Mouse (Mus musculus) limb, embryonic 10.5 days (tissue): ENCODE data around the gene Zfp503. TPM values are rescaled to one million over a fixed set of nuclear protein-coding genes. Genes with fewer than 3 reads are reported as not detected.

Experiments
- DNase-seq: peaks from one replicate; pipeline ENCODE4 v3.0.0-alpha.2; 2017; ENCODE audit warnings: low spot score
- H3K27ac ChIP-seq: fragments of 300-500 bp; sonication (generic); 2 replicates; pipeline ENCODE4 v1.5.1; 2016; ENCODE audit warnings: mild to moderate bottlenecking
- H3K27me3 ChIP-seq: fragments of 300-500 bp; sonication (generic); 2 replicates; pipeline ENCODE4 v1.6.1; 2016; ENCODE audit warnings: low read depth, mild to moderate bottlenecking; ENCODE audit not compliant: poor library complexity, severe bottlenecking
- H3K36me3 ChIP-seq: fragments of 300-500 bp; sonication (generic); 2 replicates; pipeline ENCODE4 v1.6.1; 2016; ENCODE audit warnings: mild to moderate bottlenecking, moderate library complexity
- H3K4me1 ChIP-seq: fragments of 300-500 bp; sonication (generic); 2 replicates; pipeline ENCODE4 v1.6.1; 2016
- H3K4me3 ChIP-seq: fragments of 300-500 bp; sonication (generic); 2 replicates; pipeline ENCODE4 v1.5.1; 2016; ENCODE audit warnings: mild to moderate bottlenecking, moderate library complexity
- H3K9me3 ChIP-seq: fragments of 300-500 bp; sonication (generic); replicated peaks from 2 replicates; pipeline ENCODE4 v1.6.1; 2016; ENCODE audit warnings: mild to moderate bottlenecking
- WGBS: fragments of 180-500 bp; shearing (Covaris S2); methylation state at CpG from one replicate; pipeline ENCODE4 v1.1.7; 2016; 5-methylcytosine and 5-hydroxymethylcytosine counted together
- polyA plus RNA-seq: library from polyadenylated mRNA; unstranded; fragments of >200 nt; fragmentation: Nextera tagmentation; extraction: Ambion mirVana; gene quantifications from 2 replicates; pipeline ENCODE4 v1.2.1, GENCODE M21; 2016

Zfp503 gene
- polyA plus RNA-seq, 1 experiment from 2014 or later, result 22.6 TPM

DNA sequence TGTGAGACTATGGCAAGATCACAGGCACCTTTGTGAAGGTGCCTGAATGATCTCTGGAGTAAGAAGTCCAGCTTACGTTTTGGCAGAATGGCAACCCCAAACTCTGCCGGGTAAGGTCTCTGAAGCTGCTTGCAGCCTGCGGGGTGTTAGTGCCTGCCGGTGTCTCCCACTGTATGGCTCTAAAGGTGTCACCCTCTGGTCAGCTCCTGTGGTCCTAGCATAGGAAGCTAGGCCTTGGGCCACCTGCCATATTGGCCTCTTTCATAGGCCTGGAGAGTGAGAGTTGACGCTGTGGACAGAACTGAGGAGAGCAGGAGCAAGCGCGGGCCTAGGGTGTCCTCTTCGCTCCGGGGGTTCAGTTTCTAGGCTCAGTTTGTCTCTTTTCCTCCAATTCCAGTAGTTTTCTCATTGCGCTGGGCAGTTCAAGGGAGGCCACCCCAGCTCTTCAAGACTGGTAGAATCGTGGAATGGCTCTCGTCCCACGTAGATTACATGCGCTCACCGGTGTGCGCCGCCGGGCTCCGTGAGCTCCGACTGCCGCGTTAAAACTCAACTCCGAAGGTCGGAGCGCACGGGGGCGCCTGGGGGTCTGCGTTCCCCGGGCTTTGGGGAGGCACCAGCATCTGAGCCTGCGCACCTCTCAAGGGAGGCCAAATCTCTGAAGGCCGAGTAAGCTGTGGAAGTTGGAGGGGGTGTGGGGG lies 1.1 kb upstream of the Zfp503 start:
- H3K9me3 ChIP-seq, result no peaks in the 10 kb centered on the region
- under 1% methylated on average over 31 of the region's 31 CpGs for WGBS
- peak overlapping the region; percentile 85 for H3K4me3 ChIP-seq
- peaks cover 8% of the 10 kb centered on the region for H3K36me3 ChIP-seq
- peak overlapping the region; percentile 98 for H3K27ac ChIP-seq
- DNase-seq, result peak; percentile 69
- peaks cover 77% of the 10 kb centered on the region for H3K27me3 ChIP-seq
- H3K4me1 ChIP-seq, result peaks cover 90% of the 10 kb centered on the region

DNA sequence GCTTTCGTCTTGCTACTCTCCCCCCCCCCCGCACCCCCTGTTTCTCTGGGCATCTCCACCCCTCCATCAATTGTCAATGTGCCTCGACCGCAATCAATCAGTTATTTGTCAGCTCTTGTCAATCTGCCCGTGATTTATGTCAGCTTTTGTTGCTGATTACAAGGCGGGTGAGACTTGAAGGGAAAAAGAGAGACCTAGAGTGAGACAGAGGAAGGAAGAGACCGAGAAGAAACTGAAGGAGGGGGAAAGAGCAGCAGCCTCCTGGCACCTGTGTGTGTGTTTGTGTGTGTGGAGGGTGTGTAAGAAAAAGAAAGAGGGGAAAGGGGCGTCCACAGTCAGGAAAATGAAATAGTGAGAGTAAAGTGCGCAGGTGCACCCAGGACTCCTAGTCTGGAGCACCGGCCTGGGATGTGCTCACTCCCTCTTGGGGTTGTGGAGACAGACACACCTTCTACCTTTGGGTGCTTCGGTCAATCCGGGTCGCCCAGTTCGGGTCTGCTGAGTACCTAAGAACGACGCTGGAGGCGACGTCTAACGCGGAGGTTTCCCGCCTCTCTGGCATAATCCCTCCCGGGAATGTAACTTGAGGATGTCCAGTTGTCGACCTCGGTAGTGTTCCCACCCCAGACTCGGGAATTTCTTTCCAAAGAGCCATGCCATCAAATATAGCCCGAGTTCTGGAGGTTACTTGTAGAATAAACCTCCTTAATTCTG lies 667 bp downstream of the Zfp503 start:
- Histone ChIP-seq H3K4me1 (peaks cover 83% of the 10 kb centered on the region), H3K27ac (peak overlapping the region; percentile 98), H3K9me3 (no peaks in the 10 kb centered on the region), H3K27me3 (peaks cover 69% of the 10 kb centered on the region), H3K36me3 (peaks cover 18% of the 10 kb centered on the region), H3K4me3 (peak overlapping the region; percentile 85)
- DNase-seq, result peak; percentile 70
- under 1% methylated on average over 26 of the region's 26 CpGs for WGBS

DNA sequence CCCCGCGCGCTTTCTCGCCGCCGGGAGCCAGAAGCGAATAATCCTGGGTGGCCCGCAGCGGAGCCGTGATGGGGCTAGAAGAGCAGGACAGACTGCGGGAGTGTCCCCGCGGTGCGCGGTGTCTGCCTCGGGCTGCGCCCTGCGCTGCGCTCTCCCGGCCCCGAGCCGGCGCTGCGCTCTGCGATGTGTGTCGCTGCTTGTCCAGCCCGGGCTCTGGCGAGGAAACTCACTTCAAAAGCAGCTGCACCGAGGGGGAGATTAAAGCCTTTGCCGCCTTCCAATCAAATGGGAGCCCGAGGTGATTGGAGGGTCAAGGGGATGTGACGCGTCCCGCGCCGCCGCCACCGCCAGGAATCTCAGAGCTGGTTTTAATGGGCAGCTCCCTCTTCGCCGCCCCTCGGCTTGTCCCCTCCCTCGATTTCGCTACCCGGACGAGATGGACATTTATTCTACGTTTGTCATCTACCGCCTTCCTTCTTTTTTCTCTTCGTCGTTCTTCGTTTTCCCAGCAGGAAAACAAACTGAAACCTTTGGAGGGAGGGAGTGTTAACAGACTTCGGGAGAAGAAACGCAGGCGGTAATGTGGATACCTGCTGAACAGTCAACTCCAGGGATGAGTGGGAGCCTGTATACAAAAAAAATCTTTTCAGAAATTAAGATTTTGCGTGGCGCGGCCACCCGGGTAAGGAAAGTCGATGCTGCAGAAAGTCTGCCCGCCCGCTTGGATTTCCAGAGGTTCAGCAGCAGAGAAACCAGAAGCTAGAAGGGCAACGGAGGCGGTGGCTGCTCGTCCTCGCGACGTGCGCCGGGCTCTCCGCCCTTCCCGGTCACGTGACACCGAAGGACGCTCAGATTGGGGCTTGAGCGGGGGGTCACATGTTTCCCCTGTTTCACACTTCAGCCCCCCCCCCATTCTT lies 1.5 kb downstream of the Zfp503 start:
- no peaks in the 10 kb centered on the region for H3K9me3 ChIP-seq
- peak overlapping the region; percentile 85 for H3K4me3 ChIP-seq
- peaks cover 60% of the 10 kb centered on the region for H3K27me3 ChIP-seq
- H3K4me1 ChIP-seq, result peaks cover 84% of the 10 kb centered on the region
- under 1% methylated on average over 74 of the region's 74 CpGs for WGBS
- H3K36me3 ChIP-seq, result peaks cover 19% of the 10 kb centered on the region
- DNase-seq, result peak; percentile 95
- peak overlapping the region; percentile 98 for H3K27ac ChIP-seq

DNA sequence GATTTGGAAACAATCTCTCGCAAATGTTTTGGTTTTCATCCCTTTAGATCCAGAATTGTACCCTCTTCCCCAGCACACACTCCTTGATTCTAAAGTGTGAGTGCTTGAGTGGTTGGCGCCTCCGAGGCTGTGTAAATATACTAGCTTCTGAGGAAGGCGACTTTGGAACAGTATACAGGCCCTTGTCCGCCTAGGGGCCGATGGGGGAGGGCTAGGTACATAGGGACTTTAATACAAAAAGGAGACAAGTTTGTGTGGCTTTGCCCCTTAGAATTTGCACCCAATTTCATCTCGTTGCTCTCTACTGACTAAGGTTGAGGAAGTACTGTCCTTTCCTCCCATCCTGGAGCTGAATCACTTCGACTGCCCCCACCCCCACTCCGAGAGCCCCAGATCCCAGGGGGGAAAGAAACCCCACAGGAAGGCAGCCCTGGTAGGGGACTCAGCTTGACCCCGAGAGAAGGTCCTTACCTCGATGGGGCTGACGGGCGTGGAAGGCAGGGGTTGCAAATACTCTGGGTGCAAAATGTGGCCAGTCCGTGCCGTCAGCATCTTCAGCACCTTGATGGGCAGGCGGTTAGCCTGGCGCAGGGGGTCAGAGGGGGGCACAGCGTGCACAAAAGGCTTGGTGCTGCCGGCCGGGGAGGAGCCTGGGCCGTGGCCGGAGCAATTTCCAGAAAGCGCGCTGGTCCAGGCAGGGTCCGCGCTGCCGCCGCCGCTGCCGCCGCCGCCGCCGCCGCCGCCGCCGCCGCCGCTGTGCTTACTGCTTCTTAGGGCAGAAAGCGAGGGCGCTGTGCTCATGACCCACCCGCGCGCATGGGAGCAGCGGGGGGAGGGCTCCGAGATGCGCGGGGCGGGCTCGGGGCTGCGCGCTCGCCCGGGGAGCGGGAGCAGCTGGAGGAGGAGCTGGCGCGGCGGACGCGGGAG lies 2.4 kb downstream of the Zfp503 start:
- peaks cover 61% of the 10 kb centered on the region for H3K27me3 ChIP-seq
- H3K36me3 ChIP-seq, result peaks cover 23% of the 10 kb centered on the region
- H3K4me3 ChIP-seq, result peak overlapping the region; percentile 85
- H3K4me1 ChIP-seq, result peaks cover 87% of the 10 kb centered on the region
- no peak for DNase-seq
- WGBS, result under 1% methylated on average over 59 of the region's 61 CpGs
- peak overlapping the region; percentile 98 for H3K27ac ChIP-seq
- H3K9me3 ChIP-seq, result no peaks in the 10 kb centered on the region

DNA sequence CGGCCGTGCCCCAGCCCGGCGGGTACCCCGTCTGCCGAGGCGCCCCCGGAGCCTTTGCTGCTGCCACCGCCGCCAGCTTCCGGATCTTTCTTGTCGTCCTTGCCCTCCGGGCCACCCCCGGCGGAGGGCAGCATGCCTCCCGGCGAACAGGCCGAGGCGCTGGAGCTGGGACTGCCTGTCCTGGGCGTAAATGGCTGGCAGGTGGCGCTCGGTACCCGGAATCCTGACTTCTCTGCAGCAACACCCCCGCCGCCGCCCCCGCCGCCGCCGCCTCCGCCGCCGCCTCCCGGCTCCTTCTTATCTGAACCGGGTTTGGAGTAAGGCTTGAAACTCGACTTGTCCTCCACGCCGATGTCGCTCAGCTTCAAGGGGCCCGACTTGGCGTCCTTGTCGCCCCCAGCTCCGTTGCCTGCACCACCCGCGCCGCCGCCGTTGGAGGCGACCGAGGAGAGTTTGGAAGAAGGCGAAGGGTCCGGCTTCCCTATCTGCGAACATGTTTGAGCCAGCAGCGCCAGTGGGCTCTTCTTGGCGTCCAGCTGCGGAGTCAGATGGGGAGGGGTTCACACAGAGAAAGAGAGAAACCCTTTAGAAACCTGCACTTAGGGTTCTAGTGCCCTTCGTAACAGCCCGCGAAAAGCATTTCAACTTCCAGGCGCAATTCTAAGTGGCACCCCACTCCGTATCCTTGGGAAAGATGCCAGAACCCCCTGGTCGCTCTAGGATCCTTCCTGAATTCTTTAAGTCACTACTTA lies 3.2 kb downstream of the Zfp503 start:
- Histone ChIP-seq H3K9me3 (no peaks in the 10 kb centered on the region), H3K4me3 (peak overlapping the region; percentile 85), H3K4me1 (peaks cover 87% of the 10 kb centered on the region), H3K27ac (peak overlapping the region; percentile 98), H3K27me3 (peaks cover 60% of the 10 kb centered on the region), H3K36me3 (peaks cover 23% of the 10 kb centered on the region)
- peak; percentile 89 for DNase-seq
- WGBS, result under 1% methylated on average over 62 of the region's 62 CpGs

DNA sequence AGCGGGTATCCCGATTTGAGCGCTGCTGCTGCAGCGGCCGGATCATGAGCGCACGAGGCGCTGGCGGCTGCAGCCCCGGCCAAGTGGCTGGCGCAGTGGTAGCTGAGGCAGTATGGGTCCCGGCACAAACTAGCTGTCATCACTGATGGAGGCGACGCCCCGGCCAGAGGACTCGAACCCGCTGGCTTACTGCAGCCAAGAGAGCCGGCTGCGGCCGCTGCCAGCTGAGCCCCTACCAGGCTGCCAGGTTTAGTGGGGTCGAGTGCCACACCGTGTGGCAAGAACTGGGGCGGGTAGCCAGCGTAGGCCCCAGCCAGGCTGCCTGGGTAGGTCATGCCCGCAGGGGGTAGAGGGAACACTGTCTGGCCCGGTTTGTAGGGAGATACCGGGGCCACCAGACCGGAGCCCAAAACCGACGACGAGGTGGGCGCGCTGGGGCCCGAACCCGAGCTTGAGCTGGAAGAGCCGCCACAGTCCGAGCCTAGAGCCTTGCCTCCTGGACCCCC lies 3.9 kb downstream of the Zfp503 start:
- Histone ChIP-seq H3K9me3 (no peaks in the 10 kb centered on the region), H3K27ac (peak overlapping the region; percentile 98), H3K4me1 (peaks cover 84% of the 10 kb centered on the region), H3K4me3 (peak overlapping the region; percentile 85), H3K27me3 (peaks cover 60% of the 10 kb centered on the region), H3K36me3 (peaks cover 23% of the 10 kb centered on the region)
- WGBS, result 1% methylated on average over 37 of the region's 37 CpGs
- DNase-seq, result peak; percentile 71

DNA sequence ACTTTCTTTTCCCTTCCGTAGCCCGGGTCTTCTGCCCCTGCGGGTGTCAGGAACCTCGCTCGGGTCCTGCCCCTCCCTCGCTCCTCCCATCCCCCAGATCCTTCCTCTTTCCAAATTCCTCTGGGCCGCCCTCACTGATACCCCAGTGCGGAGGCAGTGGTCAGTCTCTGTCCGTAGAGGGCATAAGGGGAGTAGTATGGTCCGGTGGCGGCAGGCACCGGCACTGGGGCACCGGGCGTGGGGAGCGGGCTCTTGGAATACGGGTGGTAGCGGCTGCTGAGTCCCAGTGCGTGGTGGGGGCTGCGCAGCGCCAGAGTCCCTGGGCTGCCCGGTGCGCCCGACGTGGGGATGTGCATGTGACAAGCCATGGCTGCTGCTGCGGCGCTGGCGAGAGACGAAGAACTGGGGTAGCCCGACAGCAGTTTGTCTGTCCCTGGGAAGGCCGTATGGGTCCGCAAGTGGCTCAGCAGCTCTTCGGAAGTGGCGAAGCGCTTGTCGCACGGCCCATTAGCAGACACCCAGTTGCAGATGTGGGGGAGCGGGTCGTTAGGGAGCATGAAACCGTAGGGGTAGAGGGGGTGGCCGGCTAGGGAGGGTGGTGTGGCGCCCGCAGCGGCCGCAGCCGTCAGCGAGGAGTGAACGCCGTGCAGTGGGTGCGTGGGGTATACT lies 4.5 kb downstream of the Zfp503 start:
- DNase-seq, result peak; percentile 74
- peaks cover 60% of the 10 kb centered on the region for H3K27me3 ChIP-seq
- H3K27ac ChIP-seq, result peak overlapping the region; percentile 98
- no peaks in the 10 kb centered on the region for H3K9me3 ChIP-seq
- under 1% methylated on average over 49 of the region's 49 CpGs for WGBS
- H3K4me3 ChIP-seq, result peak overlapping the region; percentile 85
- H3K4me1 ChIP-seq, result peaks cover 78% of the 10 kb centered on the region
- H3K36me3 ChIP-seq, result peaks cover 23% of the 10 kb centered on the region

DNA sequence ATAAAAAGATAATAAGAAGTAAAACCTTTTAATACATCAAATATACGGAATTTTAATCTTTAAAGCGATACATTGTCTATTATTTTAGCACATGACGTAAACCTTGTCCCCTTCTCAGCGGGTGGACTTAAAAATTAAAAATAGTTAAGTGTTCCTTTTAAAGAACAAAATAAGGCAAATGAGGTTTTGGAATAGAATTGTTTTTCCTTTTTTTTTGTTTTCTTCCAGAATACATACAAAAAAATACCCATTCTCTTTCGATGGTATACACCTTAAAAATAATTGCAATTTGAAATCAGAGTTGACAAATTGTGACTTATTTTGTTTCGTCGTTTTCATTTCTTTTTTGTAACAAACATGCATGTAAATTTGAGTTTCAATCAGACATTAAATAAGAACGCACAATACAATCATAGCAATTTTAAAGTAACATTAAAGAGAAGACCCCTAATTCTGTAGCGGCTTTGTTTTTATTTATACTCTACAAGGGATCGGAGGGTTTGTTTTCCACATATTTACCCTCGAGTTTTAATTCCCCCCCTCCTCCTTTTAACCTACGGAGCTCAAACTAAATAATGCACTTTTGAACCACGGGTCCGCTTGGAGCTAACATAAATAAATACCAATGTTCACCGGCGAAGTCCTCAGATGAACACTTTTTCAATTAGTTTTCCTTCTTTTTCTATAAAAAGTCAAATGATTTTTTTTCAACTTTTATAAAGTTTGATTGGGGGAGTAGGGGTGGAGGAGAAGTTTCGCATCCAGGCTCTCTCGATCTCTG lies 5.3 kb downstream of the Zfp503 start:
- 4% methylated on average over 18 of the region's 18 CpGs for WGBS
- peaks cover 70% of the 10 kb centered on the region for H3K4me1 ChIP-seq
- H3K9me3 ChIP-seq, result no peaks in the 10 kb centered on the region
- peaks cover 60% of the 10 kb centered on the region for H3K27me3 ChIP-seq
- H3K27ac ChIP-seq, result peak overlapping the region; percentile 98
- DNase-seq, result no peak
- H3K36me3 ChIP-seq, result peaks cover 23% of the 10 kb centered on the region
- peak overlapping the region; percentile 85 for H3K4me3 ChIP-seq

DNA sequence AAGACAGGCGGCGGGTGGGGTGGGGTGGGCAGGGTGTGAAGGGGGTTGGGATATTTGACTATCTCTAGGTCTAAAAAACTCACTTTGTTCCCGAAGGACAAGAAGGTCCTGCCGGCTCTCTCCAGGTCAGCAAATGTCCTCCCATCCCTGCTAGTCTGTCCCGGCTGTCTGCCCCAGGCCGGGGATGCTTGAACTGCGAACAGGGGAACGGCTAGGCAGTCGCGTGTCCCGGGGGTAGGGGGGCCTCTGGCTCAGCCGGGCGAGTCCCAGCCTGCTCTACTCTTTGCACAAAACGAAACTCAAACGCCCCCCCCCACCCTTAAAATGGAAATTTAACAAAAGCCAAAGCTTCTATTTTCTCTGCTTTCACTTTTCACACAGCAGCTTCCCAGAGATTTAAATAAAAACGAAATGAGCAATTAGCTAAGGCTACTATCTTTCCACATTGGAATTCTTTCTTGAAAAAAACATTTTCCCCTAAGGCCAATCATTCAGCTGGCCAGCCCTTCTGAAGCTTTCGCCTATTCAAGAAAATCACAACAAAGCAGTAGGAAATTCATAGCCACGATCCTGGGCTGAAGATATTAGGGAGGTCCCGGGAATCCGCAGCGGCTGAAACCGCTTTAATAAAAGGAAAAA lies 6.0 kb downstream of the Zfp503 start:
- Histone ChIP-seq H3K36me3 (peaks cover 23% of the 10 kb centered on the region), H3K27me3 (peaks cover 60% of the 10 kb centered on the region), H3K9me3 (no peaks in the 10 kb centered on the region), H3K27ac (peak overlapping the region; percentile 98), H3K4me3 (peak overlapping the region; percentile 85), H3K4me1 (peaks cover 63% of the 10 kb centered on the region)
- WGBS, result 1% methylated on average over 22 of the region's 22 CpGs
- DNase-seq, result peak; percentile 29
